Mouse (Mus musculus) small intestine, adult 2 months (tissue): ENCODE measurements around the gene Izumo1.

Source experiments
- CTCF ChIP-seq: fragments of 200-500 bp; IDR thresholded peaks from 2 replicates; pipeline ENCODE4 v1.5.1; 2012; ENCODE audit warnings: low read depth, mild to moderate bottlenecking, control low read depth, inconsistent platforms, low read length, moderate library complexity, mixed read lengths; ENCODE audit not compliant: insufficient replicate concordance, insufficient read length; ENCODE audit errors: extremely low read depth
- POLR2A ChIP-seq: fragments of 200-500 bp; IDR thresholded peaks from 2 replicates; pipeline ENCODE4 v1.6.1; 2012; ENCODE audit warnings: low read depth, mild to moderate bottlenecking, control low read depth, inconsistent platforms, low read length, moderate library complexity

- TF ChIP-seq CTCF (no peak), POLR2A (no peak)
These were observed 46.1 kb downstream of the Izumo1 start for GRCm38 (mm10) chr7:45667761-45668160.
